Mouse (Mus musculus) CH12.LX (cell line): ENCODE results near the gene Npy. TPM values are rescaled to one million over a fixed set of nuclear protein-coding genes. Genes with fewer than 3 reads are reported as not detected.

Source experiments
- DNase-seq: peaks from one replicate; pipeline ENCODE4 v3.0.0-alpha.2; 2013; ENCODE audit errors: extremely low read depth
- H3K27ac ChIP-seq: 2 replicates; pipeline ENCODE4 v1.5.1; 2012; ENCODE audit warnings: low read depth, mild to moderate bottlenecking, control low read depth, moderate library complexity; ENCODE audit not compliant: insufficient read depth
- H3K27me3 ChIP-seq: replicated peaks from 2 replicates; pipeline ENCODE3; 2012; ENCODE audit warnings: inconsistent platforms
- H3K36me3 ChIP-seq, 2 experiments: replicated peaks in 1 of 2; 2 replicates each; pipeline versions ENCODE3 to v1.6.1; 2012; ENCODE audit warnings: inconsistent platforms in 1 of 2, low read length in 1 of 2, mild to moderate bottlenecking in 1 of 2, mixed read lengths in 1 of 2, moderate library complexity in 1 of 2; ENCODE audit not compliant: control insufficient read depth in 1 of 2, insufficient read depth in 1 of 2
- H3K4me1 ChIP-seq, 2 experiments: 2 replicates each; pipeline ENCODE4 v1.6.1; 2012; ENCODE audit warnings: inconsistent platforms in 1 of 2, moderate library complexity in 1 of 2; ENCODE audit not compliant: insufficient read depth in 2 of 2, control insufficient read depth in 1 of 2
- H3K4me2 ChIP-seq: 2 replicates; pipeline ENCODE4 v1.6.1; 2012; ENCODE audit warnings: low read depth, mild to moderate bottlenecking, control low read depth; ENCODE audit not compliant: poor library complexity, insufficient read depth, severe bottlenecking
- H3K4me3 ChIP-seq, 3 experiments: fragments of 150-350 bp in 1 of 3; sonication (generic) in 1 of 3; replicated peaks in 1 of 3; 2 replicates each; pipeline versions ENCODE3 to v1.5.1; 2011 to 2012; ENCODE audit warnings: low read depth in 2 of 3, low read length in 2 of 3, mild to moderate bottlenecking in 2 of 3, moderate library complexity in 2 of 3, control low read depth in 1 of 3, improper control_type of control experiment in 1 of 3, inconsistent platforms in 1 of 3, mixed read lengths in 1 of 3; ENCODE audit not compliant: poor library complexity in 1 of 3
- H3K79me2 ChIP-seq: replicated peaks from 2 replicates; pipeline ENCODE4 v1.6.1; 2012; ENCODE audit warnings: mild to moderate bottlenecking, moderate library complexity; ENCODE audit not compliant: control insufficient read depth, poor library complexity, insufficient read depth, severe bottlenecking; ENCODE audit errors: extremely low read depth
- H3K9ac ChIP-seq: 2 replicates; pipeline ENCODE4 v1.6.1; 2012; ENCODE audit warnings: low read depth, mild to moderate bottlenecking, control low read depth, moderate library complexity; ENCODE audit not compliant: insufficient read depth
- H3K9me3 ChIP-seq: replicated peaks from 2 replicates; pipeline ENCODE3; 2012; ENCODE audit warnings: low read length, inconsistent platforms, mixed read lengths
- BHLHE40 ChIP-seq: IDR thresholded peaks from 2 replicates; pipeline ENCODE4 v1.6.1; 2011; ENCODE audit warnings: mild to moderate bottlenecking, low read depth, low read length, improper control_type of control experiment
- CHD1 ChIP-seq: IDR thresholded peaks from 2 replicates; pipeline ENCODE4 v1.6.1; 2012; ENCODE audit warnings: low read depth, low read length, improper control_type of control experiment, inconsistent platforms
- CTCF ChIP-seq, 2 experiments: IDR thresholded peaks in 1 of 2; conservative IDR thresholded peaks in 1 of 2; 2 replicates each; pipeline ENCODE4 v1.5.1; 2011 to 2012; ENCODE audit warnings: low read depth in 2 of 2, low read length in 2 of 2, improper control_type of control experiment in 1 of 2, inconsistent platforms in 1 of 2, mild to moderate bottlenecking in 1 of 2, moderate library complexity in 1 of 2
- ELF1 ChIP-seq: IDR thresholded peaks from 2 replicates; pipeline ENCODE4 v1.6.1; 2014; ENCODE audit warnings: low read depth, mild to moderate bottlenecking, inconsistent platforms, low read length, improper control_type of control experiment
- GABPA ChIP-seq: IDR thresholded peaks from 2 replicates; pipeline ENCODE4 v1.6.1; 2012; ENCODE audit warnings: low read depth, low read length, improper control_type of control experiment, inconsistent platforms; ENCODE audit not compliant: insufficient replicate concordance
- HCFC1 ChIP-seq: IDR thresholded peaks from 2 replicates; pipeline ENCODE4 v1.6.1; 2012; ENCODE audit warnings: low read depth, mild to moderate bottlenecking, inconsistent platforms, low read length, improper control_type of control experiment
- IRF4 ChIP-seq: IDR thresholded peaks from 2 replicates; pipeline ENCODE4 v1.6.1; 2014; ENCODE audit warnings: low read depth, mild to moderate bottlenecking, inconsistent platforms, low read length, improper control_type of control experiment
- JUND ChIP-seq: conservative IDR thresholded peaks from 2 replicates; pipeline ENCODE4 v1.6.1; 2011; ENCODE audit warnings: low read depth, low read length, improper control_type of control experiment
- MAFK ChIP-seq: IDR thresholded peaks from 2 replicates; pipeline ENCODE4 v1.6.1; 2011; ENCODE audit warnings: low read length, improper control_type of control experiment; ENCODE audit not compliant: insufficient replicate concordance
- MAX ChIP-seq: IDR thresholded peaks from 2 replicates; pipeline ENCODE4 v1.6.1; 2011; ENCODE audit warnings: low read length, improper control_type of control experiment
- MAZ ChIP-seq: IDR thresholded peaks from 2 replicates; pipeline ENCODE4 v1.6.1; 2012; ENCODE audit warnings: low read depth, mild to moderate bottlenecking, inconsistent platforms, low read length, improper control_type of control experiment, moderate library complexity
- MEF2A ChIP-seq: IDR thresholded peaks from 2 replicates; pipeline ENCODE4 v1.6.1; 2014; ENCODE audit warnings: low read depth, mild to moderate bottlenecking, inconsistent platforms, low read length, improper control_type of control experiment, borderline replicate concordance
- MXI1 ChIP-seq: IDR thresholded peaks from 2 replicates; pipeline ENCODE4 v1.6.1; 2011; ENCODE audit warnings: mild to moderate bottlenecking, low read depth, low read length, improper control_type of control experiment
- NELFE ChIP-seq: IDR thresholded peaks from 2 replicates; pipeline ENCODE4 v1.6.1; 2011; ENCODE audit warnings: low read depth, low read length, improper control_type of control experiment
- PAX5 ChIP-seq: IDR thresholded peaks from 2 replicates; pipeline ENCODE4 v1.6.1; 2012; ENCODE audit warnings: low read length, inconsistent platforms, mixed read lengths
- POLR2A ChIP-seq: IDR thresholded peaks from 2 replicates; pipeline ENCODE4 v1.6.1; 2011; ENCODE audit warnings: low read depth, mild to moderate bottlenecking, improper control_type of control experiment, low read length
- RAD21 ChIP-seq: IDR thresholded peaks from 2 replicates; pipeline ENCODE4 v1.6.1; 2011; ENCODE audit warnings: low read depth, mild to moderate bottlenecking, low read length, improper control_type of control experiment, moderate library complexity
- SIN3A ChIP-seq: IDR thresholded peaks from 2 replicates; pipeline ENCODE4 v1.6.1; 2012; ENCODE audit warnings: low read length, improper control_type of control experiment, inconsistent platforms
- TBP ChIP-seq: conservative IDR thresholded peaks from 2 replicates; pipeline ENCODE4 v1.6.1; 2011; ENCODE audit warnings: low read depth, low read length, improper control_type of control experiment
- TCF12 ChIP-seq: IDR thresholded peaks from 2 replicates; pipeline ENCODE4 v1.6.1; 2014; ENCODE audit warnings: low read depth, mild to moderate bottlenecking, inconsistent platforms, low read length, improper control_type of control experiment
- USF1 ChIP-seq: IDR thresholded peaks from 2 replicates; pipeline ENCODE4 v1.6.1; 2014; ENCODE audit warnings: low read depth, mild to moderate bottlenecking, inconsistent platforms, low read length, improper control_type of control experiment
- USF2 ChIP-seq: conservative IDR thresholded peaks from 2 replicates; pipeline ENCODE4 v1.6.1; 2011; ENCODE audit warnings: low read depth, low read length, improper control_type of control experiment
- ZC3H11A ChIP-seq: IDR thresholded peaks from 2 replicates; pipeline ENCODE4 v1.6.1; 2012; ENCODE audit warnings: low read depth, mild to moderate bottlenecking, inconsistent platforms, low read length, improper control_type of control experiment
- ZKSCAN1 ChIP-seq: IDR thresholded peaks from 2 replicates; pipeline ENCODE4 v1.6.1; 2012; ENCODE audit warnings: low read depth, inconsistent platforms, low read length, improper control_type of control experiment, borderline replicate concordance
- ZNF384 ChIP-seq: IDR thresholded peaks from 2 replicates; pipeline ENCODE4 v1.6.1; 2012; ENCODE audit warnings: low read depth, low read length, improper control_type of control experiment, inconsistent platforms
- dilution Hi-C: fragments of 300-500 bp; cut with MboI; formaldehyde crosslinking; loops from 2 replicates; pipeline ENCODE4 v1.14.3; 2020; ENCODE audit warnings: low sequenced_read_pairs; ENCODE audit not compliant: extremely low pct_unique_long_range_greater_than_20kb, extremely low pct_ligation_motif_present
- in situ Hi-C: fragments of 300-500 bp; cut with MboI; formaldehyde crosslinking; loops from 3 replicates; pipeline ENCODE4 v1.14.3; 2019; ENCODE audit warnings: low sequenced_read_pairs, low pct_ligation_motif_present, low pct_unique_long_range_greater_than_20kb, mixed read lengths
- polyA plus RNA-seq: library from polyadenylated mRNA; unstranded; fragments of >175 nt; gene quantifications from 2 replicates; pipeline ENCODE4 v1.2.1, GENCODE M21; 2012; ENCODE audit warnings: low read depth; ENCODE audit not compliant: insufficient read length
- total RNA-seq, 2 experiments: library from RNA; depleted of rRNA; stranded (reverse); fragments of 300-350 nt in 1 of 2; fragments of >200 nt in 1 of 2; gene quantifications; 2 replicates each; pipeline ENCODE4 v1.2.3; 2012 to 2014

Gene Npy
- total and polyA plus RNA-seq, 3 experiments: not detected

- H3K27me3 ChIP-seq: no peaks in the 10 kb centered on the region
- no peak overlapping the region for H3K9ac ChIP-seq
- no peak overlapping the region for H3K4me3 ChIP-seq
- no peaks in the 10 kb centered on the region for H3K4me1 ChIP-seq
- in situ Hi-C loops: no loop called here
- no peaks in the 10 kb centered on the region for H3K36me3 ChIP-seq
- H3K9me3 ChIP-seq: no peaks in the 10 kb centered on the region
- TF ChIP-seq IRF4: no peak
- no peak for TF ChIP-seq MAFK
- TF ChIP-seq ZKSCAN1: no peak
- TF ChIP-seq PAX5: no peak
- TF ChIP-seq NELFE: no peak
- TF ChIP-seq ZNF384: no peak
- no peak for TF ChIP-seq ELF1
- TF ChIP-seq HCFC1: no peak
- no peak for TF ChIP-seq MAX
- no peak for TF ChIP-seq ZC3H11A
- TF ChIP-seq USF2: no peak
- TF ChIP-seq MAZ: no peak
- TF ChIP-seq BHLHE40: no peak
- no peak for TF ChIP-seq CHD1
- no peak overlapping the region for H3K4me2 ChIP-seq
- DNase-seq: no peak
- H3K27ac ChIP-seq: no peak overlapping the region
- dilution Hi-C loops: no loop called here
- no peaks in the 10 kb centered on the region for H3K79me2 ChIP-seq
These were observed 1.3 kb downstream of the Npy start for GRCm38 (mm10) chr6:49823821-49824220.

- Histone ChIP-seq H3K27ac (no peak overlapping the region), H3K79me2 (no peaks in the 10 kb centered on the region), H3K4me2 (no peak overlapping the region), H3K36me3 (no peaks in the 10 kb centered on the region), H3K9me3 (no peaks in the 10 kb centered on the region), H3K4me3 (no peak overlapping the region), H3K27me3 (no peaks in the 10 kb centered on the region), H3K9ac (no peak overlapping the region), H3K4me1 (no peaks in the 10 kb centered on the region)
- dilution Hi-C loops (no loop called here), in situ Hi-C loops (no loop called here)
- TF ChIP-seq MEF2A: no peak
- TF ChIP-seq NELFE: no peak
- no peak for TF ChIP-seq POLR2A
- TF ChIP-seq TCF12: no peak
- no peak for TF ChIP-seq TBP
- no peak for TF ChIP-seq ZNF384
- TF ChIP-seq RAD21: no peak
- TF ChIP-seq ELF1: no peak
- TF ChIP-seq JUND: no peak
- TF ChIP-seq USF2: no peak
- no peak for TF ChIP-seq CTCF (conservative IDR thresholded peaks at IDR 0.05 in 1 of 2, IDR thresholded peaks at IDR 0.05 in 1 of 2; ENCODE audit: low read depth in 2 of 2, low read length in 2 of 2)
- TF ChIP-seq SIN3A: no peak
- TF ChIP-seq HCFC1: no peak
- no peak for TF ChIP-seq USF1
- no peak for TF ChIP-seq PAX5
- TF ChIP-seq GABPA: no peak
- TF ChIP-seq MXI1: no peak
- no peak for DNase-seq
These were observed 9.1 kb downstream of the Npy start for GRCm38 (mm10) chr6:49831579-49831978.
